Mouse (Mus musculus) pancreas, adult 10 weeks (tissue): Measurements from ENCODE around the gene Dtx1. TPM values are rescaled to one million over a fixed set of nuclear protein-coding genes. Genes with fewer than 3 reads are reported as not detected.

Experiments
- polyA plus RNA-seq: library from polyadenylated mRNA; stranded (reverse); fragments of 350-450 nt; fragmentation: Illumina TruSeq; extraction: RNeasy Lipid Tissue Mini Kit (QIAGEN cat#74804); gene quantifications from one replicate; pipeline ENCODE4 v1.2.3, GENCODE M21; 2015; ENCODE audit warnings: low read depth, low replicate concordance; ENCODE audit not compliant: insufficient read depth

Gene Dtx1
- 13.4 TPM for polyA plus RNA-seq

DNA sequence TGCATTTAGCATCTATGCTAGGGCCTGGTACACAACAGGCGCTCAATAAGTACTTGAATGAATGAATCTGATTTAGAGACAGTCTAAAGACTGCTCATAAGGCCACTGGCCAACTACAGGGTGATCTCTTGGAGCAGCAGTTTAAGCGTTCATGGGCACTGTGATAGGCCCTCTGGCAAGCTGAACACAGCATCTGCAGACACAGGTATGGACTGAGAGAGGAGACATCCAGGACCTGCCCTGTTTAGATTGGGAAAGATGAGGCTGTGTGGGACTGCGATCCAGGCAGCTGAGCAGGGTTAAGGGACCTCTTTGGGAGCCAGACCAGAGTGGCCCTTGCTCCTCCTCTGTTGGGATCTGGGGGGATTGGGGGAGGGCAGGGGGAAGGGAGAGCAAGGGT is at the start of gene Dtx1:
TSS of gene Dtx1 (minus strand) at position 101 of the 400 bp plus-strand sequence.

DNA sequence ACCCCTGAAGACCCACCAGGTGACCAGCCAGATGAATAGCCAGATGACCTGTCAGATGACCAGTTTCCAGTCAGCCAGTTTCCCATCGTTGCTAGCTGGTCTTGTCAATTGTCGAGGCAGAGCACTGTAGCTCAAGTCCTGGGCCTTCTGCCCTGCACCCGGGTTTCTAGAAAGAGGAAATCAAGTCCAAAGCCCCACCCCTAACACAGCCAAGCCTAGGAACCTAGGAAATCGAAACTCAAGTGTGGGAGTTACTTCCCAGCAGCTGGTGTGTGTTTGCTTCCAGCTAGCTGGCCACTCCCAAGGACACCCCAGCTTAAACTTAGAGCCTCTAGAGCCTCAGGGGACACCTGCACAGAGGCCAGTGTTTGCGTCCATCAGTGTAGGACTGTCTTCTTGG is 38.0 kb upstream of the Dtx1 start, which contains the start of gene Oas2:
TSS of gene Oas2 (minus strand) at position 166 of the 400 bp plus-strand sequence.

DNA sequence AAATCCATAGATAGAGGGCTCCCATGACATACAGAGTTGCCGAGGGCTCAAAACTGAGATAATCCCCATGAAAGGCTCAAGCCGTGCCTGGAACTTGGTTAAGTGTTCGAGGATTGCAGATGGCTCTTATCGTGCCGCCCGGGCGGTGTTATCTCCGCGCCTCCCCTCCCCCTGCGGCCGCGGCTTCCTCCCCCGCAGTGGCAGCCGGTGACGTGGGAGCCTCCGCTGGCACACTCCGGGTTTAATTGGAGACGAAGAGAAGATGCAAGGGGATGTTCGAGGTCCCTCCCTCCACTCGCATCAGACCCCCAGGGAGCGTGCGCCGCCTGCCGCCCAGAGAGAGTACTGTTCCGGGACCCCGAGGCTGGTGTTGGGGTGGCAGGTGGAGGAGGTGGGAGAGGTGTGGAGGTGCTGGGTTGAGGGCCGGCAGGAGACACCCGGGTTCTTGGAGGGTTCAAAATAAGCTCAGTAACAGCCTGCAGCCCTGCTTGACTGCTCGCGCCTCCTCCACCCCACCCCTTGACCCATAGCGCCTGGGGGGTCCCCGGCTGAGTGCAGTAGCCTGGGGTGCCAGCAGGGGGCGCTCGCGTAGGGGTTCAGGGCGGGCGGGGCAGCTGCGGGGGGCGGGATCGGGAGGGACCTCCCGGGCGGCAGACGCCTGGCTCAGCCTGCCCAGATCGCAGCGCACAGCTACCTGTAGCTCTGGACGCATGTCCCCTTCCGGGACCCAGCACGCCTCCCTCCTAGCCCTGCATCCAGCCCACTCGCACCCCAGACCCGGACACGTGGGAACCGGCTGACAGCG is 63.0 kb downstream of the Dtx1 start, which contains the start of gene Rasal1:
TSS of gene Rasal1 (plus strand) at position 244 of the 805 bp plus-strand sequence.

DNA sequence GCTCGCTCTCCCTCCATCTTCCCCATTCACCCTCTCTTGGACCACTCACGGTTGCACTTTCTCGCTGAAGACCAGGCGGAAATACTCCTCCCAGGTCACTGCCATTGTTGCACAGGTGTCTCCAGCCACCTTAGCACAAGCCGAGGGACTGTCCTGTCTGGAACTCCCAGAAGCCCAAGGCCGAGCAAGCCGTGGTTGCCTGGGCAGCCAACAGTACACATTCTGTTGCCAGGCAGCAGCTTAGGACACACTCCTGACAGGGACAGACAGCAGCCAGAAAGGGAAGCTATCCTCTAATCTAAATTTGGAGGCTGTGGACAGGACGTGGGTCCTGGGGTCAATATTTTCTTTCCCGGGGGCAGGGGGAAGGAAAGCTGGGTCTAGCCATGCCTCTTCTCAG is 77.6 kb downstream of the Dtx1 start, which contains the start of gene Cfap73:
TSS of gene Cfap73 (minus strand) at position 105 of the 400 bp plus-strand sequence.

Other genes starting within 250 kb of the Dtx1 start
- 3.5 TPM for gene Sdsl, start 239.1 kb downstream of the Dtx1 start, polyA plus RNA-seq
- not detected for gene Sds, start 235.4 kb downstream of the Dtx1 start, polyA plus RNA-seq
- 9.8 TPM for gene Plbd2, start 208.3 kb downstream of the Dtx1 start, polyA plus RNA-seq
- gene Slc8b1, start 200.8 kb downstream of the Dtx1 start, polyA plus RNA-seq = 7.8 TPM
- gene Tpcn1, start 123.3 kb downstream of the Dtx1 start, polyA plus RNA-seq = 8.3 TPM
- gene Iqcd, start 122.9 kb downstream of the Dtx1 start, polyA plus RNA-seq = not detected
- gene Rita1, start 99.3 kb downstream of the Dtx1 start, polyA plus RNA-seq = 1.1 TPM
- 7.5 TPM for gene Ddx54, start 99.2 kb downstream of the Dtx1 start, polyA plus RNA-seq
- not detected for gene Cfap73, start 77.7 kb downstream of the Dtx1 start, polyA plus RNA-seq
- 0.24 TPM for gene Rasal1, start 63.1 kb downstream of the Dtx1 start, polyA plus RNA-seq
- gene Oas2, start 37.9 kb upstream of the Dtx1 start, polyA plus RNA-seq = 3.2 TPM
- not detected for gene Oas3, start 65.7 kb upstream of the Dtx1 start, polyA plus RNA-seq
- not detected for gene Oas1e, start 83.6 kb upstream of the Dtx1 start, polyA plus RNA-seq
- 1.6 TPM for gene Oas1c, start 100.6 kb upstream of the Dtx1 start, polyA plus RNA-seq
- gene Oas1f, start 135.4 kb upstream of the Dtx1 start, polyA plus RNA-seq = not detected
- not detected for gene Oas1h, start 149.5 kb upstream of the Dtx1 start, polyA plus RNA-seq
- gene Oas1g, start 175.7 kb upstream of the Dtx1 start, polyA plus RNA-seq = 1.6 TPM
- gene Oas1a, start 195.6 kb upstream of the Dtx1 start, polyA plus RNA-seq = 3.1 TPM
- gene Oas1d, start 202.6 kb upstream of the Dtx1 start, polyA plus RNA-seq = not detected